Mouse (Mus musculus) C2C12 (cell line): ENCODE measurements around the gene Adam15. TPM values are rescaled to one million over a fixed set of nuclear protein-coding genes. Genes with fewer than 3 reads are reported as not detected.

ENCODE experiments used
- H3K27me3 ChIP-seq: one replicate; pipeline ENCODE4 v1.6.1; 2011; ENCODE audit not compliant: control insufficient read depth, insufficient read depth, insufficient read length
- H3K36me3 ChIP-seq: one replicate; pipeline ENCODE4 v1.6.1; 2011; ENCODE audit not compliant: control insufficient read depth, insufficient read depth
- H3K4me3 ChIP-seq: one replicate; pipeline ENCODE4 v1.5.1; 2011; ENCODE audit warnings: mild to moderate bottlenecking, control low read depth; ENCODE audit not compliant: poor library complexity, insufficient read depth, severe bottlenecking
- H3K79me2 ChIP-seq: one replicate; pipeline ENCODE4 v1.6.1; 2011; ENCODE audit not compliant: control insufficient read depth, insufficient read depth
- H3K79me3 ChIP-seq: one replicate; pipeline ENCODE4 v1.6.1; 2011; ENCODE audit warnings: low read depth, control low read depth
- H3ac ChIP-seq: one replicate; pipeline ENCODE3; 2011; ENCODE audit warnings: low read depth; ENCODE audit not compliant: control insufficient read depth, insufficient read length
- CEBPB ChIP-seq: IDR thresholded peaks from one replicate; pipeline ENCODE4 v1.6.1; 2011; ENCODE audit warnings: low read depth, mild to moderate bottlenecking, control low read depth, moderate library complexity
- CTCF ChIP-seq: IDR thresholded peaks from one replicate; pipeline ENCODE4 v1.5.1; 2011; ENCODE audit not compliant: control insufficient read depth, insufficient read depth, insufficient read length
- FOSL1 ChIP-seq: IDR thresholded peaks from one replicate; pipeline ENCODE4 v1.8.0; 2011; ENCODE audit warnings: mild to moderate bottlenecking, low read length; ENCODE audit not compliant: poor library complexity, insufficient read depth, severe bottlenecking
- MAX ChIP-seq: IDR thresholded peaks from one replicate; pipeline ENCODE4 v1.6.1; 2011; ENCODE audit warnings: mild to moderate bottlenecking, control low read depth
- MYOD1 ChIP-seq: IDR thresholded peaks from one replicate; pipeline ENCODE4 v1.6.1; 2011; ENCODE audit warnings: low read depth; ENCODE audit not compliant: control insufficient read depth, insufficient read length
- MYOG ChIP-seq: IDR thresholded peaks from one replicate; pipeline ENCODE4 v1.6.1; 2011; ENCODE audit not compliant: control insufficient read depth, insufficient read length; ENCODE audit errors: extremely low read depth
- USF1 ChIP-seq: IDR thresholded peaks from one replicate; pipeline ENCODE4 v1.6.1; 2011; ENCODE audit warnings: low read depth, mild to moderate bottlenecking, control low read depth, moderate library complexity
- polyA plus RNA-seq: library from polyadenylated mRNA; unstranded; fragments of >200 nt; fragmentation: generic; extraction: Trizol; gene quantifications from one replicate; pipeline ENCODE4 v1.2.1, GENCODE M21; 2012; ENCODE audit warnings: missing spikeins

The Adam15 gene
- polyA plus RNA-seq, 1 experiment, result 60.2 TPM

- H3K79me2 ChIP-seq, result no peaks in the 10 kb centered on the region
- H3K36me3 ChIP-seq, result no peaks in the 10 kb centered on the region
- H3ac ChIP-seq, result no peak overlapping the region
- no peaks in the 10 kb centered on the region for H3K79me3 ChIP-seq
- TF ChIP-seq MAX, result no peak
- TF ChIP-seq USF1, result no peak
- TF ChIP-seq MYOG, result no peak
- no peak for TF ChIP-seq CEBPB
- no peak for TF ChIP-seq MYOD1
- TF ChIP-seq CTCF, result no peak
- TF ChIP-seq FOSL1, result no peak
- H3K4me3 ChIP-seq, result no peak overlapping the region
- H3K27me3 ChIP-seq, result peaks cover 6% of the 10 kb centered on the region
Observed at GRCm38 (mm10) chr3:89327371-89327870, 22.4 kb downstream of the Adam15 start.

- no peak for TF ChIP-seq FOSL1
- no peak for TF ChIP-seq MYOD1
- no peak for TF ChIP-seq MAX
- TF ChIP-seq CTCF, result no peak
- no peak for TF ChIP-seq MYOG
- no peak for TF ChIP-seq CEBPB
- no peak for TF ChIP-seq USF1
- Histone ChIP-seq H3K79me3 (no peaks in the 10 kb centered on the region), H3K36me3 (no peaks in the 10 kb centered on the region), H3K27me3 (peaks cover 17% of the 10 kb centered on the region), H3K4me3 (no peak overlapping the region), H3ac (no peak overlapping the region), H3K79me2 (no peaks in the 10 kb centered on the region)
Observed at GRCm38 (mm10) chr3:89325882-89326281, 23.9 kb downstream of the Adam15 start.

GRCm38 (mm10) chr3:89322514-89323165 lies 27.2 kb downstream of the Adam15 start, which contains the start of gene Efna3:
Efna3 (minus strand) TSS chr3:89322965.
- no peaks in the 10 kb centered on the region for H3K79me3 ChIP-seq
- TF ChIP-seq MYOG, result no peak
- no peak within 1 kb of the TSS for H3K4me3 ChIP-seq
- no peaks in the 10 kb centered on the region for H3K36me3 ChIP-seq
- H3K27me3 ChIP-seq, result peaks cover 28% of the 10 kb centered on the region
- H3K79me2 ChIP-seq, result no peaks in the 10 kb centered on the region
- H3ac ChIP-seq, result peak within 1 kb of the TSS; percentile 8

- Histone ChIP-seq H3K79me3 (no peaks in the 10 kb centered on the region), H3ac (peak overlapping the region; percentile 8), H3K36me3 (no peaks in the 10 kb centered on the region), H3K27me3 (peaks cover 26% of the 10 kb centered on the region), H3K4me3 (no peak overlapping the region), H3K79me2 (no peaks in the 10 kb centered on the region)
- TF ChIP-seq MAX (no peak), FOSL1 (no peak), MYOD1 (no peak), CTCF (no peak), CEBPB (no peak), MYOG (no peak), USF1 (no peak)
Observed at GRCm38 (mm10) chr3:89322131-89322500, 27.7 kb downstream of the Adam15 start.

- H3K4me3 ChIP-seq, result no peak overlapping the region
- no peaks in the 10 kb centered on the region for H3K79me2 ChIP-seq
- peak overlapping the region; percentile 2 for H3ac ChIP-seq
- H3K27me3 ChIP-seq, result peaks cover 26% of the 10 kb centered on the region
- H3K79me3 ChIP-seq, result no peaks in the 10 kb centered on the region
- no peaks in the 10 kb centered on the region for H3K36me3 ChIP-seq
- no peak for TF ChIP-seq CTCF
- no peak for TF ChIP-seq FOSL1
- no peak for TF ChIP-seq MYOD1
- TF ChIP-seq USF1, result no peak
- no peak for TF ChIP-seq CEBPB
- TF ChIP-seq MYOG, result no peak
- no peak for TF ChIP-seq MAX
Observed at GRCm38 (mm10) chr3:89321183-89322130, 28.3 kb downstream of the Adam15 start.
